Mouse (Mus musculus): ENCODE measurements around the gene Usp12. TPM values are rescaled to one million over a fixed set of nuclear protein-coding genes. Genes with fewer than 3 reads are reported as not detected.

Gene Usp12
- total and polyA plus RNA-seq, 2 experiments from 2014 or later: 13.2 to 20.7 TPM

GRCm38 (mm10) chr5:146722226-146722625 is 72.6 kb downstream of the Usp12 start:
- H3K36me3 ChIP-seq (ENCODE audit: insufficient read depth, low read length): no peaks in the 10 kb centered on the region
- H3K9me3 ChIP-seq (ENCODE audit: low read length): no peaks in the 10 kb centered on the region
- H3K27me3 ChIP-seq (ENCODE audit: insufficient read depth, low read length): no peaks in the 10 kb centered on the region
- H3K4me3 ChIP-seq (ENCODE audit: low read length): no peak overlapping the region
- no peak overlapping the region for H3K27ac ChIP-seq
- ATAC-seq (0 out of 2 replicates have a peak, but pooled peaks have one; percentile 27), DNase-seq (ENCODE audit: low spot score) (peak; percentile 56)
- TF ChIP-seq CTCF (IDR thresholded peaks at IDR 0.05; ENCODE audit: low read depth): no peak
- WGBS: 56% methylated on average over 14 of the region's 14 CpGs
- H3K4me1 ChIP-seq (ENCODE audit: insufficient read depth, low read length): peaks cover 4% of the 10 kb centered on the region; the same call in 1 of the 2 replicates
- no peak overlapping the region for H3K4me2 ChIP-seq (ENCODE audit: low read depth, low read length)
- H3K9ac ChIP-seq (replicated peaks; ENCODE audit: low read length): no peak overlapping the region

- Histone ChIP-seq H3K4me3 (ENCODE audit: low read length) (no peak overlapping the region), H3K27me3 (ENCODE audit: insufficient read depth, low read length) (no peaks in the 10 kb centered on the region), H3K4me2 (ENCODE audit: low read depth, low read length) (no peak overlapping the region), H3K9ac (replicated peaks; ENCODE audit: low read length) (no peak overlapping the region), H3K4me1 (ENCODE audit: insufficient read depth, low read length) (peaks cover 4% of the 10 kb centered on the region; the same call in 1 of the 2 replicates), H3K36me3 (ENCODE audit: insufficient read depth, low read length) (no peaks in the 10 kb centered on the region), H3K9me3 (ENCODE audit: low read length) (no peaks in the 10 kb centered on the region), H3K27ac (no peak overlapping the region)
- DNase-seq (ENCODE audit: low spot score) (no peak), ATAC-seq (no peak)
- 87% methylated on average over 27 of the region's 27 CpGs for WGBS
- TF ChIP-seq CTCF (IDR thresholded peaks at IDR 0.05; ENCODE audit: low read depth): no peak
Measured at GRCm38 (mm10) chr5:146719584-146720356, 75.0 kb downstream of the Usp12 start.

GRCm38 (mm10) chr5:146713836-146714235 is 81.0 kb downstream of the Usp12 start:
- H3K9me3 ChIP-seq (ENCODE audit: low read length): no peaks in the 10 kb centered on the region
- H3K4me1 ChIP-seq (ENCODE audit: insufficient read depth, low read length): peaks cover 4% of the 10 kb centered on the region; the same call in 1 of the 2 replicates
- no peaks in the 10 kb centered on the region for H3K36me3 ChIP-seq (ENCODE audit: insufficient read depth, low read length)
- H3K4me2 ChIP-seq (ENCODE audit: low read depth, low read length): no peak overlapping the region
- H3K27me3 ChIP-seq (ENCODE audit: insufficient read depth, low read length): no peaks in the 10 kb centered on the region
- 92% methylated on average over 12 of the region's 12 CpGs for WGBS
- DNase-seq (ENCODE audit: low spot score) (no peak), ATAC-seq (no peak)
- H3K9ac ChIP-seq (replicated peaks; ENCODE audit: low read length): no peak overlapping the region
- H3K4me3 ChIP-seq (ENCODE audit: low read length): no peak overlapping the region
- H3K27ac ChIP-seq: no peak overlapping the region
- no peak for TF ChIP-seq CTCF (IDR thresholded peaks at IDR 0.05; ENCODE audit: low read depth)

- 0 out of 2 replicates have a peak overlapping the region, but pooled peaks have one; percentile 29 for H3K9ac ChIP-seq (replicated peaks; ENCODE audit: low read length)
- H3K27ac ChIP-seq: peak overlapping the region; percentile 68
- DNase-seq (ENCODE audit: low spot score) (peak; percentile 80), ATAC-seq (peak; percentile 48)
- no peaks in the 10 kb centered on the region for H3K36me3 ChIP-seq (ENCODE audit: insufficient read depth, low read length)
- H3K4me2 ChIP-seq (ENCODE audit: low read depth, low read length): peak overlapping the region; percentile 4; the same call in 1 of the 2 replicates
- 29% methylated on average over 10 of the region's 10 CpGs for WGBS
- peaks cover 4% of the 10 kb centered on the region; the same call in 1 of the 2 replicates for H3K4me1 ChIP-seq (ENCODE audit: insufficient read depth, low read length)
- H3K4me3 ChIP-seq (ENCODE audit: low read length): no peak overlapping the region
- no peaks in the 10 kb centered on the region for H3K9me3 ChIP-seq (ENCODE audit: low read length)
- no peak for TF ChIP-seq CTCF (IDR thresholded peaks at IDR 0.05; ENCODE audit: low read depth)
- no peaks in the 10 kb centered on the region for H3K27me3 ChIP-seq (ENCODE audit: insufficient read depth, low read length)
Measured at GRCm38 (mm10) chr5:146713088-146713487, 81.7 kb downstream of the Usp12 start.

- H3K36me3 ChIP-seq (ENCODE audit: insufficient read depth, low read length): no peaks in the 10 kb centered on the region
- H3K9me3 ChIP-seq (ENCODE audit: low read length): no peaks in the 10 kb centered on the region
- WGBS: 35% methylated on average over 18 of the region's 18 CpGs
- H3K4me2 ChIP-seq (ENCODE audit: low read depth, low read length): peak overlapping the region; percentile 4; the same call in 1 of the 2 replicates
- DNase-seq (ENCODE audit: low spot score) (peak; percentile 80), ATAC-seq (peak; percentile 90)
- no peak overlapping the region for H3K9ac ChIP-seq (replicated peaks; ENCODE audit: low read length)
- H3K27me3 ChIP-seq (ENCODE audit: insufficient read depth, low read length): no peaks in the 10 kb centered on the region
- H3K27ac ChIP-seq: peak overlapping the region; percentile 68
- TF ChIP-seq CTCF (IDR thresholded peaks at IDR 0.05; ENCODE audit: low read depth): no peak
- peaks cover 4% of the 10 kb centered on the region; the same call in 1 of the 2 replicates for H3K4me1 ChIP-seq (ENCODE audit: insufficient read depth, low read length)
- no peak overlapping the region for H3K4me3 ChIP-seq (ENCODE audit: low read length)
Measured at GRCm38 (mm10) chr5:146712282-146712918, 82.4 kb downstream of the Usp12 start.

GRCm38 (mm10) chr5:146709361-146709760 is 85.4 kb downstream of the Usp12 start:
- DNase-seq (ENCODE audit: low spot score): no peak
- ATAC-seq: no peak
- H3K4me1 ChIP-seq (ENCODE audit: insufficient read depth, low read length): peaks cover 4% of the 10 kb centered on the region; the same call in 1 of the 2 replicates
- no peak for TF ChIP-seq CTCF (IDR thresholded peaks at IDR 0.05; ENCODE audit: low read depth)
- H3K4me2 ChIP-seq (ENCODE audit: low read depth, low read length): no peak overlapping the region
- H3K9ac ChIP-seq (replicated peaks; ENCODE audit: low read length): no peak overlapping the region
- H3K27me3 ChIP-seq (ENCODE audit: insufficient read depth, low read length): no peaks in the 10 kb centered on the region
- no peaks in the 10 kb centered on the region for H3K36me3 ChIP-seq (ENCODE audit: insufficient read depth, low read length)
- H3K27ac ChIP-seq: no peak overlapping the region
- H3K4me3 ChIP-seq (ENCODE audit: low read length): no peak overlapping the region
- H3K9me3 ChIP-seq (ENCODE audit: low read length): no peaks in the 10 kb centered on the region
- 58% methylated on average over 3 of the region's 3 CpGs for WGBS
